Mouse (Mus musculus) kidney, adult 2 months (tissue): Measurements from ENCODE around the gene Rai14. TPM values are rescaled to one million over a fixed set of nuclear protein-coding genes. Genes with fewer than 3 reads are reported as not detected.

Experiments used
- DNase-seq: peaks from one replicate; pipeline ENCODE4 v3.0.0; 2021
- H3K27ac ChIP-seq: fragments of 200-500 bp; 2 replicates; pipeline ENCODE4 v1.5.1; 2012; ENCODE audit warnings: low read depth, low read length, control low read depth, inconsistent platforms; ENCODE audit not compliant: insufficient read depth
- H3K27me3 ChIP-seq: fragments of 200-500 bp; replicated peaks from 2 replicates; pipeline ENCODE4 v1.6.1; 2012; ENCODE audit warnings: mild to moderate bottlenecking, moderate library complexity, low read length, inconsistent platforms; ENCODE audit not compliant: control insufficient read depth, insufficient read depth
- H3K36me3 ChIP-seq: fragments of 200-500 bp; 2 replicates; pipeline ENCODE4 v1.6.1; 2012; ENCODE audit warnings: mild to moderate bottlenecking, moderate library complexity, low read length, inconsistent platforms; ENCODE audit not compliant: control insufficient read depth, insufficient read depth
- H3K4me1 ChIP-seq: fragments of 200-500 bp; 2 replicates; pipeline ENCODE4 v1.6.1; 2011; ENCODE audit warnings: low read length; ENCODE audit not compliant: control insufficient read depth, insufficient read depth
- H3K4me3 ChIP-seq: fragments of 200-500 bp; 2 replicates; pipeline ENCODE4 v1.5.1; 2011; ENCODE audit warnings: mild to moderate bottlenecking, low read depth, low read length, control low read depth; ENCODE audit not compliant: insufficient read depth
- CTCF ChIP-seq: fragments of 200-500 bp; conservative IDR thresholded peaks from 2 replicates; pipeline ENCODE4 v1.5.1; 2011; ENCODE audit warnings: low read depth, mild to moderate bottlenecking, control low read depth, low read length, moderate library complexity, mixed read lengths; ENCODE audit not compliant: insufficient read depth, insufficient read length
- POLR2A ChIP-seq: fragments of 200-500 bp; IDR thresholded peaks from one replicate; pipeline ENCODE4 v1.6.1; 2011; ENCODE audit warnings: low read depth, low read length, control low read depth
- WGBS: fragments of 180-500 bp; shearing (Covaris S2); methylation state at CpG from one replicate; pipeline ENCODE4 v1.1.7; 2018; 5-methylcytosine and 5-hydroxymethylcytosine counted together
- polyA plus RNA-seq: library from polyadenylated mRNA; depleted of rRNA; stranded (reverse); fragments of >200 nt; gene quantifications from 2 replicates; pipeline ENCODE4 v1.2.3, GENCODE M21; 2012

Rai14 gene
- polyA plus RNA-seq, 1 experiment: 8.9 TPM

- 73% methylated on average over 1 of the region's 1 CpGs for WGBS
- no peak for DNase-seq
- Histone ChIP-seq H3K4me3 (no peak overlapping the region), H3K4me1 (0 out of 2 replicates have a peak, but pooled peaks cover 3% of the 10 kb centered on the region), H3K27me3 (no peaks in the 10 kb centered on the region), H3K36me3 (no peaks in the 10 kb centered on the region), H3K27ac (no peak overlapping the region)
- no peak for TF ChIP-seq POLR2A
- no peak for TF ChIP-seq CTCF
Observed at GRCm38 (mm10) chr15:10654696-10655095, 59.7 kb downstream of the Rai14 start.

DNA sequence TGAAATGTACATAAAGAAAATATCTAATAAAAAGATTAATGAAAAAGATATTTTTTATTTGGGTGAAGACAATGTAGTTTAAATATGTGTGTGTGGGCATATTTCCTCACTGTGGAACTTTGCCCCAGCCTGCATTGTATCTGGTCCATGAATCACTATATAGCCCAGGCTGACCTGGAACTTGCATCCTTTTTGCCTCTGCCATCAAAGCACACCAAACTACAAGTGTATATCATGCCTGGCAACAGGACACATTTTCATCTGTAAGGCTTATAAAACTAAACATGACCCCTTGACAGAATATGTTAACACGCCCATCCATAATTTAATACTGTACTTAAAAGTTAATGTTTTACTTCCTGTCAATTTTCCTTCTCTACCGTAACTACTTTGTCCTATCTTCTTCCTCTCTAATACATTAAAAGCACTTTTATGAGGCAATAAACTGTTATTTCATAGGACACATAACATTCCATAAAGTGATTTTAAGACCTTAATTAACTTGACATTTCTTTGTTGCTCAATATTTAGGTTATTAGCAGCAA lies 61.4 kb downstream of the Rai14 start:
- Histone ChIP-seq H3K36me3 (no peaks in the 10 kb centered on the region), H3K4me3 (no peak overlapping the region), H3K27me3 (no peaks in the 10 kb centered on the region), H3K27ac (no peak overlapping the region), H3K4me1 (peaks cover 6% of the 10 kb centered on the region; the same call in 1 of the 2 replicates)
- no peak for DNase-seq
- WGBS: 33% methylated on average over 2 of the region's 2 CpGs
- TF ChIP-seq CTCF (no peak), POLR2A (no peak)

GRCm38 (mm10) chr15:10648372-10649109 lies 65.9 kb downstream of the Rai14 start:
- Histone ChIP-seq H3K4me3 (no peak overlapping the region), H3K4me1 (peaks cover 22% of the 10 kb centered on the region), H3K36me3 (no peaks in the 10 kb centered on the region), H3K27ac (peak overlapping the region; percentile 4; the same call in 1 of the 2 replicates), H3K27me3 (no peaks in the 10 kb centered on the region)
- peak; percentile 63 for DNase-seq
- WGBS: 21% methylated on average over 6 of the region's 6 CpGs
- TF ChIP-seq POLR2A (no peak), CTCF (no peak)

DNA sequence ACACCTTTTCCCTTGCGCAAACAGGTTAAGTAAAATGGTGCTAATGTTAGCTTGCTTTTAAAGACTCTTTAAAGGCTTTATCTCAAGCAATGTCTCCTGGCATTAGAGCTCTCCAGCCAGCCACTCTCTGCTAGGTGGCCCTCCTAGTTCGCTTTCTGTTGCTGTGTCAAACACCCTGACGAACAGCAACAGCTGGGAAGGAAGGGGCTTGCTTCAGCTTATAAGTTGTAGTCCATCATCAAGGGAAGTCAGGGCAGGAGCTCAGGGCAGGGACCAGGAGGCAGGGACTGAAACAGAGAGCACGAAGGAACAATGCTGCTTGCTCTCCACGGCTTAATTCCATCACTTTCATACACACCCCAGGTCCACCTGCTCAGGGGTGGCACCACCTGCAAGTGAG lies 68.1 kb downstream of the Rai14 start:
- H3K36me3 ChIP-seq: no peaks in the 10 kb centered on the region
- H3K27me3 ChIP-seq: no peaks in the 10 kb centered on the region
- TF ChIP-seq CTCF (no peak), POLR2A (no peak)
- no peak overlapping the region for H3K4me3 ChIP-seq
- H3K4me1 ChIP-seq: peaks cover 20% of the 10 kb centered on the region
- 82% methylated on average over 5 of the region's 5 CpGs for WGBS
- DNase-seq: no peak
- no peak overlapping the region for H3K27ac ChIP-seq

- H3K4me3 ChIP-seq: no peak overlapping the region
- H3K27me3 ChIP-seq: no peaks in the 10 kb centered on the region
- H3K27ac ChIP-seq: no peak overlapping the region
- TF ChIP-seq CTCF: no peak
- TF ChIP-seq POLR2A: no peak
- peaks cover 20% of the 10 kb centered on the region for H3K4me1 ChIP-seq
- DNase-seq: peak; percentile 62
- no peaks in the 10 kb centered on the region for H3K36me3 ChIP-seq
- 36% methylated on average over 8 of the region's 8 CpGs for WGBS
Observed at GRCm38 (mm10) chr15:10645101-10645500, 69.3 kb downstream of the Rai14 start.

DNA sequence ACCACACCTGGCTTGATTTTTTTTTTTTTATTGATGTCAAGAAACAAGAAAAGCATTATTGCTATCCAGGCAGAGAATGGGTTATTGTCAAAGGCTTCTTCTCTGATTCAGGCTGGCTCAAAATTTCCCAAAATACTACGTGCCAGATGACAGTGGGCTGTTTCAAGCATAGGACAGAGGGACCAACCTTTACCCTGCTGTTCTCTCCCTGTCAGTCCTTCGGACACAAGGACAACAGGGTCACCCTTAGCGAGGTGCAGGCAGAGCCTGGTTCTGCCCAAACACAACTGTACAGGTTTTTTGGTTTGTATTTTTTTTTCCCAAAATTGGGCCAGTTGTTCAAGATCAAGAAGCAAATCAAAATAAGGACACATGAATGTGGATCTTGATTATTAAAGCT lies 70.6 kb downstream of the Rai14 start:
- no peak for TF ChIP-seq POLR2A
- TF ChIP-seq CTCF: no peak
- Histone ChIP-seq H3K4me3 (no peak overlapping the region), H3K36me3 (no peaks in the 10 kb centered on the region), H3K27ac (no peak overlapping the region), H3K27me3 (no peaks in the 10 kb centered on the region), H3K4me1 (peaks cover 20% of the 10 kb centered on the region)
- WGBS: 62% methylated on average over 3 of the region's 3 CpGs
- DNase-seq: no peak

- TF ChIP-seq POLR2A (no peak), CTCF (no peak)
- Histone ChIP-seq H3K27me3 (no peaks in the 10 kb centered on the region), H3K4me1 (peaks cover 19% of the 10 kb centered on the region), H3K4me3 (no peak overlapping the region), H3K36me3 (no peaks in the 10 kb centered on the region), H3K27ac (no peak overlapping the region)
- no peak for DNase-seq
- WGBS: 59% methylated on average over 4 of the region's 4 CpGs
Observed at GRCm38 (mm10) chr15:10643224-10643623, 71.2 kb downstream of the Rai14 start.

DNA sequence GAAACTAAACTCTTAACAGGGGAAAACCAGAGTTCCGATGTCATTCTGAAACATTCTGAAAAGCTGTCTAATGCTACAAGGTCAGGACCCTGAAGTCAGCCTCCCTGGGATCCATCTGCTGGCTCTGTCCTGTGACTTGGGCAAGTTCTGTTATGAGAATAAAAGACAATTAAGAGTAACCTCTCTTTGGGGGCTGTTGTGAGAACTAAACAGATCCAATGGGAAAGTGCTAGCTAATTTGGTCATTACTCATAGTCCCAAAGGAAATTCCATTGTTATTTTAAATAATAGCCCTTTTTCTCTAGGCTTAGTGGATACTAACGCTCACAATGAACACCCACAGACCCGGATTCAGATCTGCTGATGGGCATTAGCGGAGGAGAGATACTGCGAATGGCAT lies 72.0 kb downstream of the Rai14 start:
- H3K36me3 ChIP-seq: no peaks in the 10 kb centered on the region
- H3K27me3 ChIP-seq: no peaks in the 10 kb centered on the region
- TF ChIP-seq CTCF: no peak
- TF ChIP-seq POLR2A: no peak
- H3K27ac ChIP-seq: no peak overlapping the region
- 62% methylated on average over 5 of the region's 5 CpGs for WGBS
- no peak for DNase-seq
- peaks cover 16% of the 10 kb centered on the region for H3K4me1 ChIP-seq
- H3K4me3 ChIP-seq: no peak overlapping the region
